Mouse (Mus musculus): Measurements from ENCODE around the gene Tnk2.

The Tnk2 gene

GRCm38 (mm10) chr16:32712202-32712601 is 68.5 kb downstream of the Tnk2 start:
- no peak for DNase-seq (ENCODE audit: low spot score in 2 of 2)

- DNase-seq (ENCODE audit: low spot score in 2 of 2), result no peak
Measured at GRCm38 (mm10) chr16:32713556-32713955, 69.9 kb downstream of the Tnk2 start.

DNA sequence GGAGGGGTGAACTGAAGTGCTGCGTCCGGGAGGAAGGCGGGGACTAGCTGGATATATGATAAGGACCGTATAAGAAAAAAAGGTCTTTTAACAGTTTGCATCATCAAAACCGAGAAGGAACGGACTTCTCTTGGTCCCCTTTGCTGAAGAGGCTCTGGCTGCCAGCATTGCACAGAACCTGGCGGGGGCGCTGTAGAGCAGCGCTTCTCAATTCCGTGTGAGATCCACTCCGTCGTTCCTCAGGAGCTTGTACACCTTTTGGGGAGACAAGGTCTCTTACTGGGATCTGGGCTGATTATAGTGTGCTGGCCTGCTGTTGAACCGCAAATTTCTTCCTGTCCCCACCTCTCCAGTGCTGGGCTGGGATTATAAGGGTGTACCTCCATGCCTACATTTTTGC is 71.7 kb downstream of the Tnk2 start:
- no peak for DNase-seq (ENCODE audit: low spot score in 2 of 2)

DNA sequence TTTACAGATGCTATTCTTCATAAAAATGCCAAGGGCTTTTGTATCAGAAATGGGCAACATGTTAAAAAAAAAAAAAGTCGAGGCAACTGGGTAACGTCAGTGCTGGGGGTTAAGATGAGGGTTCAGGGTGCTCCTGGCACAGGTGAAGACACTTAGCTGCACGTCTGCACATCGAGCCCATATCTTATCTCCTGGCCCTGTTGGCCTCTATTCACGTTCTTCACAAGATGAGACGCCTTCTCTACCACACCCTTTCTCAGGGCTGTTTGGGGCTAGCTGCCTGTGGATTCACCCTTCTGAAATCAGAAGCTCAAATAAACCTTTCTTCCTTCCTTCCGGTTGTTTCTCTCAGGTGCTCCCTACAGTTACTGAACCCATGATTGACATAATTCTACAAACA is 79.5 kb downstream of the Tnk2 start:
- no peak for DNase-seq (ENCODE audit: low spot score in 2 of 2)

- no peak for DNase-seq (ENCODE audit: low spot score in 2 of 2)
Measured at GRCm38 (mm10) chr16:32723767-32724166, 80.1 kb downstream of the Tnk2 start.

- DNase-seq (ENCODE audit: low spot score in 2 of 2), result no peak
Measured at GRCm38 (mm10) chr16:32724259-32724658, 80.6 kb downstream of the Tnk2 start.

DNA sequence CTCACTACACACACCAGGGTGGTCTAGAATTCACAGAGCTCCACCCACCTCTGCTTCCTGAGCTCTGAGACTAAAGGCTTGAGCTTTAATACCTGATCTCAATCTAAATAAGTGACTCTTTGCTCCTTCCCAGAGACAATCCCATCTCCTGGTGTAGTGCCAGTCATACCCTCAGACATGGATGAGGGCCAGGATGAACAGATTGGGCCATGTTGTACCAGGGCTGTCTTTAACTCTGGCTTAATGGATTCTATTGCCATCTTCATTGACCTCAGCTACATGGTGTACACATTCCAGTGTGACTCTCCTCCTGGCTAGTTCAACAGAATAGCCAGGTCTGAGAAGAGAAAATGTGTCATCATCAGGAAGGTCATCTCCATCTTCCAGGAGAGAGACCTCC is 82.8 kb downstream of the Tnk2 start:
- DNase-seq (ENCODE audit: low spot score in 2 of 2), result no peak

DNA sequence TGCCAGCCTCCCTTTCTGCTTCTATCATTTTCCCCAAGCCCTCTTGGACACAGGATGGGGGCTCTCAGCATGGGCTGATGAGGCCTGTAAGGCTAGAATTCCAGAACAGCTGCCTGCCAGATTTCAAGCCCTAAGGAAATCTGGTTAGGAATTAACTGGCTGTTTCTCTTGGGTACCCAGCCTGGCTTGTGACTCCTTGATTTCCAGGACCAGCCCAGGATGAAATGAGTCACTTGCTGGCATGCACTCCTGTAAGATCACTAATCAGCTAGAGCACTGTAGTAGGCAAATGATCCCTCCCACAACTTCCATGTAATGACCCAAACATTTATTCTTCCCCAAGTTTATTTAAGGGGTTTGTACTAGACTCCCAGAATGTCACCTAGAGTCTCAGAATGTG is 84.6 kb downstream of the Tnk2 start:
- no peak for DNase-seq (ENCODE audit: low spot score in 2 of 2)

DNA sequence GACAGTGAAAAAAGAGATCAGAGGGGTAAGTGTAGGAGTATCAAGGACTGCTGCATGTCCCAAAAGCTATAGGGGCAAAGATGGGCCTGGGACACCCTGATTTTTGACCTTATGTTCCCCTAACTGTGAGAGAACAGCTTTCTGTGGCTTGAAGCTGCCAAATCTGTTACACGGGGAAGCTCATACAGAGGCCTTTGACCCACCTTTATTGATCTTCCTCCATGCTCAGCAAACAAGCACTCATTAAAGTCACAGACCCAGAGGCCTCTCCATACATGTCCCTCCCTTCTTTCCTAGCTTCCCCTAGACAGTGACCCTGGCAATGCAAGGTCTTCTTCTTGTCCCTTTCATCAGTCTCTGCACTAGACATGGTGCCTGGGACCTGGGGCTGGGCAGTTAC is 85.1 kb downstream of the Tnk2 start:
- no peak for DNase-seq (ENCODE audit: low spot score in 2 of 2)

Data from natural killer cell, adult 2 months (primary cell).